Mouse (Mus musculus): ENCODE measurements around the gene Xpa.

The Xpa gene

GRCm38 (mm10) chr4:46144323-46144722, 51.8 kb downstream of the Xpa start:
- peak in 1 of 2 experiments; percentile 22 for DNase-seq

- DNase-seq: peak; percentile 95 to 97
These were observed 57.6 kb downstream of the Xpa start, which contains the start of the genes Ncbp1 and Tstd2 for GRCm38 (mm10) chr4:46138287-46139222. Ncbp1 (plus strand) TSS chr4:46138613. Tstd2 (minus strand) TSS chr4:46138694.

GRCm38 (mm10) chr4:46137629-46138286, 58.4 kb downstream of the Xpa start:
- no peak for DNase-seq

GRCm38 (mm10) chr4:46131791-46132190, 64.3 kb downstream of the Xpa start:
- DNase-seq: no peak

GRCm38 (mm10) chr4:46130221-46130620, 65.9 kb downstream of the Xpa start:
- peak; percentile 45 to 69 for DNase-seq

GRCm38 (mm10) chr4:46129311-46130004, 66.7 kb downstream of the Xpa start:
- no peak for DNase-seq

GRCm38 (mm10) chr4:46126541-46126940, 69.6 kb downstream of the Xpa start:
- peak; percentile 88 to 92 for DNase-seq

GRCm38 (mm10) chr4:46123358-46123757, 72.8 kb downstream of the Xpa start:
- DNase-seq: no peak

- DNase-seq: no peak
These were observed 75.3 kb downstream of the Xpa start for GRCm38 (mm10) chr4:46120767-46121166.

- DNase-seq: peak in 1 of 2 experiments; percentile 47
These were observed 76.5 kb downstream of the Xpa start for GRCm38 (mm10) chr4:46119514-46120094.

GRCm38 (mm10) chr4:46117536-46117935, 78.6 kb downstream of the Xpa start:
- DNase-seq: no peak

GRCm38 (mm10) chr4:46116544-46117175, 79.5 kb downstream of the Xpa start:
- peak; percentile 86 for DNase-seq

GRCm38 (mm10) chr4:46115308-46115707, 80.8 kb downstream of the Xpa start:
- DNase-seq: no peak

GRCm38 (mm10) chr4:46111361-46111760, 84.8 kb downstream of the Xpa start:
- DNase-seq: peak; percentile 73 to 74

- DNase-seq: no peak
These were observed 86.0 kb downstream of the Xpa start for GRCm38 (mm10) chr4:46110084-46110483.
